Mouse (Mus musculus) heart, postnatal 25 days (tissue): ENCODE measurements around the gene Rarg. TPM values are rescaled to one million over a fixed set of nuclear protein-coding genes. Genes with fewer than 3 reads are reported as not detected.

Source experiments
- DNase-seq: peaks from one replicate; pipeline ENCODE4 v3.0.0; 2022; ENCODE audit warnings: low spot score
- intact Hi-C: fragments of 180-260 bp; cut with DNase I; formaldehyde crosslinking; loops from one replicate; pipeline ENCODE4 v1.15.1; 2025
- total RNA-seq, 2 experiments: library from RNA; stranded (reverse); gene quantifications; 2 replicates each; pipeline ENCODE4 v1.2.3; 2021

The Rarg gene
- total RNA-seq, 2 experiments from 2014 or later: 17.0 to 20.8 TPM

DNA sequence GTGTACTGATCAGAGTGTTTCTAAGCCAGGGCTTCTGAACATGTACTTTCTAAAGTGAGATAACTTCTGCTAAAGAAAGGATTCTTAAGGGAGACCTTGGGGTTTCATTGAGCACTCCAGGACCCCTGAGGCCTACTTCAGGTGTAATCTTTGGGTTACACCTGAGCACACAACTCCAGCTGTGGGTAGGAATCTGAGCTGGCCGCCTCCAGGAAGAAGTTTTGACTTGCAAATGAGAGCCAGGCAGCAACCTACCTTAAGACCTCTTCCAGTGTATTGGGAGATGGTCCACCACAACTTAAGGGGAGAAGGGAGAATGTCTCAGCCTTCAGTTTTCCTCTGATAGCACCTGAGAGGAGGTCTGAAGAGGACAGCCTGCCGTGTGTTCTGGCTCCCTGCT lies 43.2 kb downstream of the Rarg start:
- intact Hi-C loops: no loop called here

DNA sequence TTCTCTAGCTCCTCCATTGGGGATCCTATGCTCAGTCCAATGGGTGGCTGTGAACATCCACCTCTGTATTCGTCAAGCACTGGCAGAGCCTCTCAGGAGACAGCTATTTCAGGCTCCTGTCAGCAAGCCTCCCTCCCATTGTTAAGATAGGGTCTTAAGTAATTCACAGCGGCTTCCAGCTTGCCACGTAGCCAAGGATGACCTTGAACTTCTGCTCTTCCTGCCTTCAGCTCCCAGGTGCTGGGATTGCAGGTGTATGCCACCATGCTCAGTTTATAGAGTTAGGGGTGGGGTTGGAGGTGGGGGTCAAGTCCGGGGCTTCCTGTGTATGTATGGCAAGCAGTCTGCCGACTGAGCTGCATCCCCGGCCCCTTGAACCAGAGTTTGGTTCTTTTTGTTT lies 45.4 kb downstream of the Rarg start:
- intact Hi-C loops: no loop called here
- no peak for DNase-seq

More for the DNA sequence above, 43.2 kb downstream of the Rarg start:
- DNase-seq: no peak

DNA sequence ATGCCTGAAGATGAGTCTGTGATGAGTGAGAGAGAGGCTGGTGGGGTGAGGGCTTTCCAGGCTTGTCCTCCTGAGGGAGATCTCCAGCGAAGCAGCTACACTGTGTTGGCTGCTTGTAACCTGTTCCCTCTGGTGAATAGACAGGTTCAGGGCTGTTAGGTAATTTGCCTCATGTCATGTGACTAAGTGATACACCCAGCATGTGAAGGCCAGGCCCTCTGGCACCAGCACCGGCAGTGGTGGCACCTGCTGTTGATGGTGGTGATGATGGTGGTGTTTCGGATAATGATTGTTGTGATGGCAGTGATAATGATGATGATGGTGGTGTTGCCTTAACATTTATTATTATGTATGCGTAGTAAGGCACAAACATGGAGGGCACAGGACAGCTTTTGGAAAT lies 46.5 kb downstream of the Rarg start:
- intact Hi-C loops: no loop called here

DNA sequence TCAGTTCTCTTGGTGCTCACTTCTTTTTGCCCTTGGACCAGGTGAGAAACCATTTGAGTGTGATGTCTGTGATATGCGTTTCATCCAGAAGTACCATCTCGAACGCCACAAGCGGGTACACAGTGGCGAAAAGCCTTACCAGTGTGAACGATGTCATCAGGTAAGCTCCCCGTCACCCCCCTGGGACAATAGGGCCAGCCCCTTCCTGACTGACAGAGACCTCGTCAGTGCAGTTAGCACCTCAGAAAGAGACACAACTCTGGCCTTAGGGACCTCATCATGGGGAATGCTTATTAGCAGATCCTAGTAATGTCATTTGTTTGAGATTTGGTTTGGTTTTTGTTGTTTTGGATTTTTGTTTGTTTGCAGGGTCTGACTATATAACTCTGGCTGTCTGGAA lies 48.2 kb downstream of the Rarg start:
- intact Hi-C loops: no loop called here

More for the DNA sequence above, 46.5 kb downstream of the Rarg start:
- DNase-seq: no peak

DNA sequence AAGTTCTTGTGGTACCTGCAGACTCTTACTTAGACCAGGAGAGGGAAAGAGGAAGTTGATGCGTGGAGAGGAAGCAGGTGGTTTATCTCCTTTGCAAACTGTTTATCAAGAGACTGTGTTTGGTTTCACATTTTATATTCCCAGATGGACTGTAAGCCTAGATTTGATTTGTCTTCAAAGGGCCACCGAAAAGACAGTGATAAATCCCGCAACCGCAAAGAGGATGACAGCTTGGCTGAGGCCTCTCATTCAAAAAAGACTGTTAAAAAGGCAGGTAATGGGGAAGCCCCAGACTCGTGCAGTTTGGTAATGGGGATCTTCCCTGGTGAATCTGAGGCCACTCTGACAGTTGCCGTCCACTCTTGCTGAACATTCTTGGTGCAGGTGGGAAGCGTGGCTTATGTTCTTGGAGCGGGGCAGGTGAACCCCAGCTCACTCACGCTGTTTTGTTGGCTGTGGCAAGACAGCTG lies 49.2 kb downstream of the Rarg start:
- intact Hi-C loops: no loop called here
- no peak for DNase-seq

More for the DNA sequence above, 48.2 kb downstream of the Rarg start:
- DNase-seq: no peak

DNA sequence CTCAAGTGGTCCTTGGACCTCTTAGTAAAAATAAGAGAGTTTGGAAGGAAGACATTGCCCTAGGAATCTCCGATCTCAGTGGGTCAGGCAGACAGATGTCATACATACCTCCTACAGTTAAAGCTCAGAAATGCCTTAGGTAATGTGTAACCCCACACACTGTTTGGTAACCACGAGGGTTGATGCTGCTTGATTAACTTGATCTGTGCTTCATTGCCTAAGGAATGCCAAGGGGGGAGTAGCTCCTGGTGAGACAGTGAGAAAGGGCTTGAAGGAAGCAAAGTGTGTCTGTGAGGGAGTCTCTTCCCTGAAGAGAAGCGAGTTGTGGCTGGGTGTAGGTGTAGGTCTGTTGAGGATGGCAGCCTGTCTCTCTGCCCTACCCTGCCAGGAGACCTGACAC lies 50.0 kb downstream of the Rarg start:
- intact Hi-C loops: no loop called here

DNA sequence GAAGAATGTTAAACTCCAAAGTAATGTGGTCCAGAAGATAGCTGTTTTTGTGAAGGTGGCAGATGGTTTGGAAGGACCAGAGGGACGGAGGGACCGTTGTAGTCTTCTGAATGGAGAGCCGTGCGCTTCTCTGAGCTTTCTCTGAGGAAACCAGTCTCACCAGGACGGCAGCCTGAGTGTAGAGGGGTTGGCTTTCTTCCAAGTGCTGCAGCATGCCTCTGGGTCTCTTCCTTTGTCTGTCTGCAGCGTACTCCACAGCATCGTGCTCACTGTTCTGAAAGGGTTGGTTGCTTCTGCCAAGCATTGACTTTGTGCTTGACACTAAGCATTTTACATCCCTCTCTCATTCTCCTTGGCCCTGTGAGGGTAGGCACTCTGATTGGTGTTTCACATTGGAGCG lies 51.5 kb downstream of the Rarg start:
- DNase-seq: no peak
- intact Hi-C loops: no loop called here

More for the DNA sequence above, 50.0 kb downstream of the Rarg start:
- no peak for DNase-seq

DNA sequence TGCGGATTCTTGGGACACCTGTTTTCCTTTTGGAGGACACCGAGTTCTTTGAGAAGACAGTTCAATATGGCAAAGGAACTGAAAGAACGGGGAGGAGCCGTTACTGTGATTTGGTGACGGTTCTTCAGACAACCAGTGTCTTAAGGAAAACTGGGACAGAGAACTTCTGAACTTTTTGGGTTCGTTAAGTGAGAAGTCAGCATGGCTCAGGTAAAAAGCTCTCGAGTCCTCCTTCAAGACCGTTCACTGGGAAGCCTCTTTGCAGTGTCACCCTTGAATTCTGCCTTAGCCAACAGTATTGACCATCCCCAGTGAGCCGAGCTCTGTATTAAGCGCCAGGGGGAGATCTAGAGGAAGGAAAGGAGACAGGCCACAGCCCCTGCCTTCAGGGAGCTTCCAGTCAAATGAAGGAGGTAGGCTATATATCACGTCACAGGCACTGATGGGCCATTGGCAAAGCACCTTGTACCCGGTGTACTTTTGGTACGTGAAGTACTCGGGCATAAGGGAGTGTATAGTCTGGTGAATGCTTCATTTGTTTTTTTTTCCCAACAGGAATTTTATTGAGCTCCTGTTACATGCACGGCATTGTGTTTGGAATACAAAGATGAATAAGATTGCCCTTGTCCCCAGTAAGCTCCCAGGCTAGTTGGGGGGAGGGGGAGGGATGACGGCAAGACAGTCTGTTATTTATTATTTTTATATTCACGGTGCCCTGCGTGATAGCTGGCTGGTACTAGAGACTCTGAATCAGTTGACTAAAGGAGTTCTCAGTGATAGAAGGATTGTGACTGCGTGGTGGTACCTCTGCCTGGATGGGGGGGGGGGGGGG lies 52.4 kb downstream of the Rarg start, which contains the start of gene Csad:
Gene Csad (minus strand): TSS at position 51 of the 832 bp plus-strand sequence.
- intact Hi-C loops: loop anchor here (1.0 kb wide), 1 partner anchor 27 kb away; no protein-coding TSS in a partner anchor
- no peak for DNase-seq

DNA sequence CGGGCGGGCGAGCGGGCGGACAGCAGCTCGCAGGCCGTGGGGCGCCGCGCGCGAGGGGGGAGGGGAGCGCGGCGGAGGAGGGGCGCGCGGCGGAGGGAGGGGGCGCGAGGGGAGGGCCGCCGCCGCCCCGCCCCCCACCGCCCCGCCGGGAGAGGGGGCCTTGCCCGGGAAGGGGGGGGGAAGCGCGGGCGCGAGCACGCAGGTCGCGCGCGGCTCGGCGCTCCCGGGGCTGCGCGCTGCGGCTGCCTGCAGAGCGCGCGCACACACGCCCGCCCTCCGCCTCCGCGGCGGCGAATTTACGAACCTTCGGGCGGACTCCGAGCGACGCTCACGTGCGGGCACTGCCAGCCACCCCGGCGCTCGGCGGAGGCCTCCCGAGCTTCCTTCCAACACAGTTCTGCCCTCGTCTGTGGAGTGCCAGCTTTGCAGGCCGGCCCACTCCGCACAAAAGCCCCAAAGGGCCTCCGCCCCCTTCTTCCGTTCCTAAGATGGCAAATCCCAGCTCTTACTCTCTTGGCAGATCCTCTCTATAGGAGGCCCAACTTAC lies 53.4 kb downstream of the Rarg start:
- intact Hi-C loops: loop anchor here (1.0 kb wide), 1 partner anchor 26 kb away; no protein-coding TSS in a partner anchor
- DNase-seq: peak; percentile 34

DNA sequence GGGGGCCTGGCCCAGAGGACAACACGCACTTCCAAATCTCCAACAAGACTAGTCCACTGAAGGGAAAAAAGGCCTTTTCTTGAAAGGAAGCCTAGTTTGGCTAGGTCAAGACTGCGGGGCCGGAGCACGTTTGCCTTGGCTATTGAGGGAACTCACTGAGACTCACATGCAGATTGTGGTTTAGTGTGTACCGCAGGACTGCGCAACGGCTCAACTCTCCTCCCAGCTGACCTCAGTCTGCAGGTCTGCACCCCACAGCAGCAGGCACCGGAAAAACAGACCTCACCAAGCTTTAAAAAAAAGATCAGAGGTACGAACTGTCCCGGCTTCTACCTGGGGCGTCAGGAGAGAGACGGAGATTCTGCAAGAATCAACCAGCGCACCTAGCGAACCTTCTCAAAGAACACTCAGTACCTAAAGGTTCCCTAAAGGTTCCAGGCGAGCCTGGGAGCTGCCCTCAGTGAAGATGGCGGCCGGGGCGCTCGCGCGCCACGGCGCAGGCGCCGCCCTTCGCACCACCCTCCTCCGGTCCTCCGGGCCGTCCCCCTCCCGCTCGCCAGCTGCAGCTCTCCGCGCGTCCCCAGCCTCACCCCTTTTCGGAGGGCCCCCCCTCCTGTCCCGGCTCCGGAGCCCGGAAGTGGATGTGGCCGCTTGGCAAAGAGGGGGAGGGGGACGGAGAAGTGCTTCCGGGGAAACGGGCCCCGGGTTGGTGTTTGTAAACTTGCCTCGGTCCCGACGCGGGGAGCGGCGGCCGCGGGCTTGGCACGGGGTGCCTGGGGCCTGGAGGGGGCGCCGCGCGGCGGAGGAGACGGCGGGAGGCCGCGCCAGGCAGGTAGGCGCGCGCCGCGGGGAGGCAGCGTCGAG lies 54.1 kb downstream of the Rarg start, which contains the start of gene Zfp740:
Gene Zfp740 (plus strand): TSS at position 279 of the 864 bp plus-strand sequence.
- intact Hi-C loops: no loop called here
- DNase-seq: peak; percentile 93

DNA sequence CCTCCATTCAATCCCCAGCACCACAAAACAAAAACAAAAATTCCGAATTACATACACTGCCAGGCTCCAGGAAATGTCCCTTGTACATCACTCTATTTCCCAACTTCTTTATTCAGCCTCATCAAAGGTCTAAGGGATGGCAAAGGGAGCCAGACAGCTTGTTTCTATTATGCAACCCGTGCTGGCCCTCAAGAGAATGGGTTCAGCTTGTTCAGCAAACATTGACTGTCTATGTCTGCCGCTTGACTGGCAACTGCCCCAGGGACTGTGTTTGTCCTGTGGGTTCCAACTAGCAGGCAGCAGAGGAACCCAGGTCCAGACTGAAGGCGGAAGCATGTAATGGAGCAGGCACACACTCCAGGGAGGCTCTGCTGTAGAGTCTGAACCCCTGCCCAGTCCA lies 58.5 kb downstream of the Rarg start:
- intact Hi-C loops: no loop called here
- no peak for DNase-seq

DNA sequence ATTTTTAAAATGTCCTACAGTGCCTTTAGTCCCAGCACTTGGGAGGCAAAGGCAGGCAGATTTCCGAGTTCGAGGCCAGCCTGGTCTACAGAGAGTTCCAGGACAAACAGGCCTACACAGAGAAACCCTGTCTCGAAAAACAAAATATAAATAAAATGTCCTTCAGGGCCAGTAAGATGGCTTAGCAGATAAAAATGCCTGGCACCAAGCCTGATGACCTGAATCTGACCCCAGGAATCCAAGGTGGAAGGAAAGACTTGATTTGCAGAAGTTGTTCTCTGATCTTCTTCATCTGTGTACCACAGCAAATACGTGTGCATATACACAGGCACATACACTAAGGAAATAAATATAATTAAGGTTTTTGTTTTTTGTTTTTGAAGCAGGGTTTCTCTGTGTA lies 61.9 kb downstream of the Rarg start:
- intact Hi-C loops: no loop called here
- DNase-seq: no peak

DNA sequence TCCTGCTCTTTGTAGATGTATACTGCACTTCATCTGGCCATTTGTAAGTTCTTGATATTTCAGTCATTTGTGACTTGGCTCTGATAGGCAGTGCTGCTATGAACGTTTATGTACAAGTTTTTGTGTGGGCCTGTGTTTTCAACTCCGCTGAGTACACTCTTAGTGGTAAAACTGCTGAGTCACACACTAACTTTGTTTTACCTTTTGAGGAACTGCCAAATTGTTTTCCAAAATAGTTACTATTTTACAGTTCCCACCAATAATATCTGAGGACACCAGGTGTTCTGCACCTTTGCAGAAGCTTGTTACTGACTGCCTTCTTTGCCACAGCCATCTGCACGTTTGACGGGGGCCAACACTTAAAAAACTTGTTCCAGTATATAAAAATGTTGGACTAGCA lies 62.9 kb downstream of the Rarg start:
- intact Hi-C loops: no loop called here
- DNase-seq: no peak

DNA sequence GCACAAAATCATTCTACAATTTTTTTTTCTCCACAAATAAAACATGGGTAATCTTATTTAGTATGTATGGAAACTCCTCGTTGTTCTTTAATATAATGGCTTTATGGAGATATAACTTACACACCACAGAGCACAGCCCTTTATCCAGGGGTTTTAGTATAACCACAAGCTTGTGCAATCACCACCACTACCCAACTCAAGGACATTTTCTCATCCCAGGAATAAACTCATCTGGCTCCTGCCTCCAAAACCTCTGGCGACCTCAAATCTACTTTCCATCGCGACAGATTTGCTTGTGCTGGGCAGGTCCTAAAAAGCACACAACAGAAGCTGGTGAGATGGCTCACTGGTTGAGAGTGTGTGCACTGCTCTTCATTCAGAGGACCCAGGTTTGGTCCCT lies 63.7 kb downstream of the Rarg start:
- intact Hi-C loops: no loop called here
- DNase-seq: no peak

DNA sequence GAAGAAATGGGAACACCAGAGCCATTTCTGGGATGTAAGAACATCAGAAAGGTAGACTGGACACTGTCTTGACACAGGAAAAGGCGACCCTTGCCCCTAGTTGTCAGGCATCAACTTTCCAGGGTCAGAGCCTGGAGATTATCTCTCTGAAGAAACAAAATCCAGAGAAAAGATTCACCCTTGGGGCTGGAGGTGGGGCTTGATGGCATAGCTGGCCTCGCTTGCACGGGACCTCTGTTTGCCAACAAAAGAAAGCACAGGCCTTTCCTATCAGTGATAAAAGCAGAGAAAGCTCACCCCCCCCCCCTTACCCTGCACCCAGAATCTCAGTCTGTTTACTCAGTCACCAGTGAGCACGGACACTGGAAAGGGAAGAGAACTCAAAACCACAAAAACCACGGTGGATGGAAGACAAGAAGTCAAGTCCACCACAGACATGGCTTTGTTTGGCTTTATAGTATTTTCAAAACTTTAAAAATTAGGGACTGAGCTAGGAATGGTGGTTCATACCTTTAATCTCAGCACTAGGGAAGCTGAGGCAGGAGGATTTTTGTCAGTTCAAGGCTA lies 64.4 kb downstream of the Rarg start:
- no peak for DNase-seq
- intact Hi-C loops: no loop called here

DNA sequence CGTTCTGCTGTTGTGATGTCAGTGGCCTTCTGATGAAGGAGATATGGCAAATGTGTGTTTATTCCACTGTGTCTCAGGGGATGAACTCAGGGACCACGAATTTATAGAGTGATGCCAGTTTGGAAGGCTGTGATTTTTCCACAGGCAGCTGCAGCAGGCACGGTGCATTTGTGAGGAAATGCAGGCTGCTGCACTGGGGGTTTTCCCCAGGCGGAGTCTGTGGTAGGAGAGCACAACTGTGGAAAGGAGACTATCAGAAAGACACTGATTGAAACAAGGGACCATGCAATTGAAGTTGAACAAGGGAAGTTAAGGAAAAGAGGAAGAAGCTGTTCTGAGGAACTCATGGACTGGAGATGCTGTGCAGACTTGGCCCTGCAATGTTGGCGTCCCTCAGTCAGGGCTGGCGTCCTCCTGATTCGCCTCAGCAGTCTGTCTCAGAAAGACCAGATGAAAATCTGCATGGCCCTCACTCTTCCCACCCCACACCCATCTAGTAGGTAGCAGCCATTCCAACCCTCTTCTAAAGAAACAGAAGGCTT lies 65.0 kb downstream of the Rarg start:
- DNase-seq: no peak
- intact Hi-C loops: no loop called here

DNA sequence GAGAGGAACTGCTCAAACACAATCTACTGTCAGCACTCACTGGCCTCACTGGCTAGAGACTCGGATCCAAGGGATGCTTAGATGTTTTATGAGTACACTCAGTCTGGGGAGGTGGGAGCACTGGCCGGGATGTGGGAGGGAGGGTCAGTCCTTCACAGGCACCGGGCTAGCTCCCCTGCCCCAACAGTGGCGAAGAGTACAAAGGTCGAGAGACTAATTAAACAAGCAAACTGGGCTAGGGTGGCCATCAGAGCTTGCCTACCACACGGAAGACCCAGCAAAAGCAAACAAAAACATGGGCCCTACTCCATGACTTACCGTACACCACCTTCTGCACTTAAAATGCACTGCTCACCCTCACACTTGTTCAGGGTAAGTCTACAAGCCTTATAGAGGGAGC lies 65.6 kb downstream of the Rarg start:
- intact Hi-C loops: no loop called here
- no peak for DNase-seq

DNA sequence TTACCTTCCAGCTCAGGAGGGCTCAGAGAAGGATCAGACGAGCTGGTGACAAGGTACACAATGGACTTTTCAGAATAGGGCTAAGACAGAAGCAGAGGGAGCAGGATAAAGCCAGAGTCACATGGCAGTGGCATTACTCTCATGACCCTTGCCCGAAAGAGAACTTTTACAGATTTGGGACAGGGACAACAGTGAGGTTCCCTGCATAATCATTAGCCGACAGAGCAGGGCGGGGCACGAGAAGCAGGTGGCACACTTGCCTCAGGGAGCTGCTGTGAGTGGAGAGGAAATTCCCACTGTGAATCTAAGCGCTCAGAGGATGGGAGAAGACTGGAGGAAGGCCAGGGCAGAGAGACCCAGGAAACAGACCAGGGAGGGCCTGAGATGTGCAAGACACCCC lies 68.4 kb downstream of the Rarg start:
- no peak for DNase-seq
- intact Hi-C loops: no loop called here

DNA sequence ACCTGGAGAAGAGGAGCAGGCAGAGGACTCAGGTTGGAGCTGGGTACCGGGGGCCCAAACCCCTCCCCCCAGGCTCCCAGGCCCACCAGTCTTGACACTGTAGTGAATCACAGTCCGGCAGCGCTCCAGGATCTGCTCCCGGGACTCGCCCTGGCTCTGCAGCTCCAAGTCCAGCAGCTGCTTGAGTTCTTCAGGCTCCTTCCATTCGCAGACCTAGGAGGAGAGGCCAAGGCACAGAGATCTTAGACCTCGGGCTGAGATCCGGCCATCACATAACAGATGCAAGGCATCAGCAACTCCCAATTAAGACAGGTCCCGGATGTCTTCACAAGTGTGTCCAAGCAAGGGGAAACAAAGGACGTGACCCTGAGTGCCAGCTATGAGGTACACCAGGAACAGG lies 69.2 kb downstream of the Rarg start:
- intact Hi-C loops: no loop called here
- peak; percentile 46 for DNase-seq

DNA sequence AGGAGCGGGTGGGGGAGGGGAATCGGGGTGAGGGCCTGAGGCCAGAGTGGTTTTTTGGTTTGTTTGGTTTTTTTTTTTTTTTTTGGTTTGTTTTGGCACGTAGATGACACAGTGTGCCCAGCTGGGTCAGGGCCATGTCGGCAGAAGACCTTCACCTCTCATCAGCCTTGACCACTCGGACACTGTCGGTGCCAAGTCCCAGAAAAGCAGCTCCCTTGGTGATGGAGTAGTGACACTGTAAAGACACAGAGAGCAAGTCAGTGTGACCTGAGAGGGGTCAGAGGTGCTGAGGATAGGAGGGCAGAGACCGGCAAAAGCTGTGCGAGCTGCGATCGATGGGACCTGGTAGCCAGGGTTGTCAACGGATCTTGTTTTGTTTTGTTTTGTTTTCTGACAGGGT lies 71.1 kb downstream of the Rarg start:
- intact Hi-C loops: no loop called here
- no peak for DNase-seq
